Comparison of ENCODE assay signal across 12 mouse cellular contexts in the genomic region with DNA sequence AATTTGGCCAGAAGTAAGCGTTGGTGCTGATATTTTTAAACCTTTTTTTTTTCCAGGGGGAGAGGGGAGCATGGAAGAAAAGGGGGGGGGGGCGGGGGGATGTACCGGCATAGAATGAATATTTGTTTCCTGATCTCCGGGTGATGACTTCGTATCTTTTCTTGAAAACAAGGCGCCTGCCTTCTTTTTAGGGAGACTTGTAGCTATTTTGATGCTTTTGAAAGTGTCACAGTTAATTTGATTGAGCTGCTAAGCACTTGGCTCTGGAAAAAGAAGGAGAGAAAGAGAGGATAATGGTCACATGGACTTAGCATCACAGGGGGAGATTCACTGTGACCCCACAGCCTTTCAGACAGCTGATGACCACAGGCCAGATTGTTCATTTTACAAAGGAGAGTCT.
"Had no signal": no experiment of that assay in that cellular context is flagged by ENCODE, and none has a peak within 500 bp of the region (broad histone marks: within the 10 kb centered on the region; RNA-seq: fewer than 3 reads in every experiment).

No protein-coding gene starts in this region.

- H3K4me2 ChIP-seq: limb, embryonic 12.5 days; liver, embryonic 13.5 days; midbrain, embryonic 12.5 days had no signal

- H3K36me3 ChIP-seq: limb, embryonic 12.5 days; liver, embryonic 13.5 days; midbrain, embryonic 12.5 days had no signal

- H3K4me3 ChIP-seq: limb, embryonic 12.5 days; liver, embryonic 13.5 days; megakaryocyte, embryonic 14.5 days; midbrain, embryonic 12.5 days had no signal

- ATAC-seq: intestine, embryonic 16.5 days; liver, postnatal 0 days had no signal

- H3K9me3 ChIP-seq: limb, embryonic 12.5 days; liver, embryonic 13.5 days; megakaryocyte, embryonic 14.5 days; midbrain, embryonic 12.5 days had no signal

- H3K9ac ChIP-seq: limb, embryonic 12.5 days; liver, embryonic 13.5 days; liver, postnatal 0 days; midbrain, embryonic 12.5 days had no signal

- H3K27ac ChIP-seq: liver, embryonic 13.5 days; macrophage; midbrain, embryonic 12.5 days had no signal

- DNase-seq: layer of hippocampus, adult 9-11 months; layer of hippocampus, postnatal 36 days; liver; liver, embryonic 13.5 days; liver, postnatal 0 days; right cerebral cortex, postnatal 14 days; thymus, postnatal 36 days had no signal
